Mouse (Mus musculus) right cerebral cortex, postnatal 4 days (tissue): ENCODE results near the gene Tcf3.

ENCODE experiments used
- DNase-seq: peaks from one replicate; pipeline ENCODE4 v3.0.0-alpha.2; 2022

The Tcf3 gene

DNA sequence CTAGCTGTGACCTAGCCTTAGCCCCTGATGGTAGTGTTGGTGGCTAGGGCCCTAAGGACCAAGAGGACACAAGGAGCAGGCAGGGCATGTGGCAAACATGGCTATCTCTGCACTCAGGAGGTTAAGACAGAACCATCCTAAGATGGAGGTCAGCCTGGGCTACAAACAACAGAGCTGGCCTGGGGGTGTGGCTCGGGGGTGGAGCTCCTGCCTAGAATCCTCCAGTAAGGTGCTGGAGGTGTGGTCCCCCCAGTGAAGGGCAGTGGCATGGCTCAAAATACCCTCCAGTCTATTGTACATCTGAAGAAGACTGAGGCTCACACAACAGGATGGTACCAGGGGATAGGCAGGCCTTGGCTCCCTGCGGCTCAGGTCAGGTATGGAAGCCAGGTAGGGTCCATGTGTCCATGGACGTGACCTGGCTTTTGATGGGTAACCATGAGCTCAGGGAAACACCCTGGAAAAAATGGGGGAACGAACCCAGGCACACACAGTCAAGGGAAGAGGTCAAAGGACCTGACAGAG, 49.3 kb downstream of the Tcf3 start:
- no peak for DNase-seq

DNA sequence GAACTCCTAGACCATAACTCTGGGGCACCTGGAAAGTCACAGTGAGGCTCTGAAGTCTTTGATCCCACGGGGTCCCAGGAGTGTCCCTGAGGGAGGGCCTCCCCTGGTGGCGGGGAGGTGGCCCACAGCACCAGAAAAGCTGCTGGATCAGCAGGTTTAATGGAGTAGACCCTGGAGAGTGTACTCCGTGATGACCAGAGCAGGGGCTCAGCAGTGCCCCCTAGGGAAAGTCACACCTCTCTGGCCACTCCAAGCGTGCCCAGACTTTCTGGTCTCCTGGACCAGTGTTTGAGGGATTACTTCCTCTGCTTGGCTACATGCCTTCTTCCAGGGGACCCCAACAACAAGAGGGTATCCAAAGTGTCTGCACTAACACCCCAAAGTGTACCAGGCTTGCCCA, 50.0 kb downstream of the Tcf3 start:
- DNase-seq, result no peak

DNA sequence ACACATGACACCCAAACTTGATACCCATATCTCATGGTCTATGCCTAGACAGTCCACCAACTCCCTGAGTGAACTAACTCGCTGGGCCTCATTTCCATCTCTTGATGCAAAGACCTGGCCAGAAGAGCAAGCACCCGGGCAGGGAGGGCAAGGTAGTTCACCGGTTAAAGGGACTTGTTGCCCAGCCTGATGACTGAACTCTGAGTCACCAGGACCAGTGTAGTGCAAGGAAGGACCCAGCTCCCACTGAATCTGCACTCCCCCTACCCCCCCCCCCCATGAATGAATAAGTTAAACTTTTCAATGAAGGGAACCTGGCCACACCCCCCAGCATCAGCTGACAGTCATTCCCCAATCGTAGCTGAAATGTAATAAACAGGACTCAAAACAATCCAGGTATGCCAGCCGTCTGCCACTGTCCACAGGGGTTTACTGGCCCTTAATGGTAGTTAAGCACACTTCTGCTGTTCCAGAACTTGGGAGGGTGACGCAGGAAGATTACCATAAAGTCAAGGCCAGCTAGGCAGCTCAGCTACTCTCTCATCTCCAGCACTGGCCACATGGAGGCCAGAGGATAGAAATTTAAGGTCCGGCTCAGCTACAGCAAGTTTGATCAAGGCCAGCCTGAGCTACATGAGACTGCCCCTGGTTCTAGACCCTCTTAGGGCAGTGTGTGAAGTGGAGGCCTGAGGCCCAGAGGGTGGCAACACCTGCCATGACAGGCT, 50.6 kb downstream of the Tcf3 start:
- no peak for DNase-seq

DNA sequence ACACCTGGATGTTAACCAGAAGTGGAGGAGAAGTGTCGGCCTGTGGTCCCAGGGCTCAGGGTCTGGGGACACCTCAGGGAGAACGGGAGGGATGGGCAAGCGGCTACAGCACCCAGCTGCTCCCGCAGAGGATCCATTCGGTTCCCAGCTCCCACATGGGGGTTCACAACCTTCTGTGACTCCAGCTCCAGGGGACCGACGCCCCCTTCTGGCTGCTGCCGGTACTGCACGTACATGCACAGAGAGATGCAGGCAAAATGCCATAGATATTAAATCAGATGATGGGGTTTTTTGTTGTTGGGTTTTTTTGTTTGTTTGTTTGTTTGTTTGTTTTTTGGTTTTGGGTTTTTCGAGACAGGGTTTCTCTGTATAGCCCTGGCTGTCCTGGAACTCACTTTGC, 55.7 kb downstream of the Tcf3 start:
- DNase-seq, result peak; percentile 62

DNA sequence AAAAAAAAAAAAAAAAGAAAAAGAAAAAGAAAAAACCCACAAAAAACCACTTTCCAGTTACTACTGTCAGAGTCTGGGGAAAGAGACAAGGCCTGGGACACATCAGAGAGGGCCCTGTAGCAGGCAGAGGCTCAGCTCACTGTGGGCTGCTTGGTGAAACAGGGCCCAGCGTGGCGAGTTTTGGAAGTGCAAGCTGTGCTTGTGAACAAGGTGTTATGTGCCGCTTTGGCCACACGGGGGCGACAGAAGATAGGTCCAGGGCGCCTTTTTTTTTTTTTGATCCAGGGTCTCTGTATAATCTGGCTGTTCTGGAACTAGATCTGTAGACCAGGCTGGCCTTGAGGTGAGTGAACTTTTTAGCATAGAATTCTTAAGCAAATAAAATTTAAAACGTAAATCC, 57.3 kb downstream of the Tcf3 start:
- peak; percentile 98 for DNase-seq

DNA sequence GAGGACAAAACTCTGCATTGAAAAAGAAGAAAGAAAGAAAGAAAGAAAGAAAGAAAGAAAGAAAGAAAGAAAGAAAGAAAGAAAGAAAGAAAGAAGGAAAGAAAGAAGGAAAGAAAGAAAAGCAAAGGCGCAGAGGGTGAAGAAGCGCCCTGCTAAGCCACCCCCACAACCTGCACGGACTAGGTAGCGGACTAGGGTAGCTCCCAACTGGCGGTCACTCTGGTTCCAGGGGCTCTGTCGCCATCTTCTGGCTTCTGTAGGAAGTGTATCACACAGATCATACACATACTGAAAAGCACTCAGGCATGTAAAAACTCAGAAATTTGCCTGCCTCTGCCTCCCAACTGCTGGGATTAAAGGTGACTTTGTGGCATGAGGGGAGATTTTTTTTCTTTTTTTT, 59.4 kb downstream of the Tcf3 start:
- peak; percentile 70 for DNase-seq

DNA sequence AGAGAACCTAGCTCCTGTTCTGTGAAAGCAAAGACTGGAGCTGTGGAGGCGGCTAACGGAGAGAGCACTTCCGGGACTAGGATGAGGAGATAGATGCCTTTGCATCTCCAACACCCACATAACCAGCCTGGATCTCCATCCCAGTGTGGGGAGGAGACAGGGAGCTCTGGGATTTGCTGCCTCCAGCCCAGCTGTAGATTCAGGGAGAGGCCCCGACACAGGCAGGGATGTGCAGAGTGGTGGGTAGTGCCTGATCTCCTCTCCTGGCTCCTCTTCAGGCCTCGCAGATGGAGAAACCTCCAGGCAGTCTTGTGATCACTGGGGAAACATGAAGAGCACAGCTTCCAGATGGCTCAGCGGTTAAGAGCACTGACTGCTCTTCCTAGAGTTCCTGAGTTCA, 60.7 kb downstream of the Tcf3 start:
- no peak for DNase-seq

DNA sequence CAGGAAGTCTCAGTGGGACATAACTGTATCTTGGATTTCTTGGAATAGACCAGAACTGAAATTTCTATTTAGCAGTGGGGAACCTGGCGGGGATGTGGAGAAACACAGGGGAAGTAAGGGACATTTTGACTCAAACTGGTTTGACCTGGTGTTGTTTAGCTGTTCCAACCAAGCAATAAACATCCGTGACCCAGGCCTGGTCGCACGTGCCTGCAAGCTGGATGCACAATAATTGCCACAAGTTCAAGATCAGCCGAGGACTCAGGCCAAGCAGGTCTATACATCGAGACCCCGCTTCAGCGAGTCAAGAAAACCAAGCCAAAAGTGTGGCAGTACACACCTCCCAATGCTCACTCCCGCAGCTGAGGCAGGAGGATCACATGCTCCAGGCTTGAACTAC, 61.5 kb downstream of the Tcf3 start:
- DNase-seq, result no peak

DNA sequence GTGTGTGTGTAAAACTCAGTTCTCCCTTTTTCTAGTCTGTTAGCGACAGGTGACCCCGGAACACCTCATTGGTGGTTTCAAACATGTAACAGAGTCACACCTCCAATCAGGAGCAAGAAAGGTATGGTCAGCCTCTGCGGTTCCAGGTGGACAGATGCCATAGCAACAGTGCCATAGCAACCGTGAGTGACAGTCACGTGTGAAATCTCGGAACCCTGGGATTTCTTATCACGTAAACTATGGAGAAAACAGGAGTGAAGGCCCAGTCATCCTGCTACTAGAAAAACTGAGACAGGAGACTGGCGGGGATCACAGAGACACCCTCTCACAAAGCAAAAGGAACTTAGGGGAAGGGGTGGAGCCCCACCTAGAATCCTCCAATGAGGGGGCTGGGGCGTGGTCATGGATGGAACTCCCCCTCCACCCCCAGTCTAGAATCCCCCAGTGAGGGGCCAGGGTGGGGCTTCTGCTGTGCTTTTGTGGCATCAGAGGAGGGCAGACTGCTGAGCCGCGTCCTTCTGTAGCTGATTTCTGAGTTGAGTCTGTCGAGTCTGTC, 62.0 kb downstream of the Tcf3 start:
- no peak for DNase-seq

DNA sequence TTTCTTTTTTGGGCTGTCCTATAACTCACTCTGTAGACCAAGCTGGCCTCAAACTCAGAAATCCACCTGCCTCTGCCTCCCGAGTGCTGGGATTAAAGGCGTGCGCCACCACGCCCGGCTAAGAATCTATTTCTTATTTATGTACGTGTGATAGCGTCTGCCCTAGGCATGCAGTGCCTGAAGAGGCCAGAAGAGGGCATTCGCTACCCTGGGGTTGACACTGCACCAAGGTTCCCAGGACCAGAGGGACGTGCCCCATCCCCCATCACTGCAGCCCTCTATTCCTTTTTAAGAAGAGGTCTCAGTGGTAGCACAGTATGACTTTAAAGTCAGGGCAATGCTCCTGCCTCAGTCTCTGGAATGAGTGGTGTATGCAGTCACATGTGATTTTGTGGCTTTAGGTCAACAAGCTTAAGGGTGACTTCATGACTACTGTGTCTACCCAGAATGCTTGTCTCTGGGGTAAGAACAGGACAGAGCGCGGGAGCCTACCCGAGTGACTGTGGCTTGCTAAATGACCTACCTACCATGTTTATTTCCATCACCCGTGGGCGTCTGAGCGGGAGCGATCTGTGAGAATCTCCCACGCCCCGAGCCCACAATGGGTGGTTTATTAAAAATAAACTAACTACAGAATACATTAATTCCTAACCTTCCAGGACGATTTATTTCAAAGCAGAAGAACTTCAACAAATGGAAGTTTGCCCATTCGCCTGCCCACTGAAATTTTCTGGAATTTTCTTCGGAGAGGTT, 63.3 kb downstream of the Tcf3 start:
- no peak for DNase-seq

DNA sequence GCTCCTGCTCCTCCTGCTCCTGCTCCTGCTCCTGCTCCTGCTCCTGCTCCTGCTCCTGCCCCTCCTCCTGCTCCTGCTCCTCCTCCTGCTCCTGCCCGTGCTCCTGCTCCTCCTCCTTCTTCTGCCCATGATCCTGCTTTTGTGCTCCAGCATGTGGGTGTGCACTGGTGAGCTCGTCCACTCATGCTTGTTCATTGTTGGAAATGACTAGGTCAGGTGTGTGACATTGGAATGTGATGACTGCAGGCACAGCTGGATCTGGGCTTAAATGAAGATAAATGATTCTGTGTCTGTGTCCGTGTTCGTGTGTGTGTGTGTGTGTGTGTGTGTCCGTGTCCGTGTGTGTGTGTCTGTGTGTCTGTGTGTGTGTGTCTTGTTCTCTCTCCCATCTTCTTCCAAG, 65.1 kb downstream of the Tcf3 start:
- no peak for DNase-seq

DNA sequence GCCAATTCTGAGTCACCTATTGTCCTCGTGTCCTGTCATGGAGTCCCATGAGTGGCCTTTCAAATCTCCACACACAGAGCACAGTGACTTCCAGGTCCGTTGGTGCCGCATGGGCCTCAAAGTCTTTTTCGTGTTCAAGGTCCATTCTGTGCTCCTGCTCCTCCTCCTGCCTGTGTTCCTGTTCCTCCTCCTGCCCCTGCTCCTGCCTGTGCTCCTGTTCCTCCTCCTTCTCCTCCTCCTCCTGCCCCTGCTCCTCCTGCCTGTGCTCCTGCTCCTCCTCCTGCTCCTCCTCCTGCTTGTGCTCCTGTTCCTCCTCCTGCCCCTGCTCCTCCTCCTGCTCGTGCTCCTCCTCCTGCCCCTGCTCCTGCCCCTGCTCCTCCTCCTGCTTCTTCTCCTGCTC, 65.5 kb downstream of the Tcf3 start:
- no peak for DNase-seq

DNA sequence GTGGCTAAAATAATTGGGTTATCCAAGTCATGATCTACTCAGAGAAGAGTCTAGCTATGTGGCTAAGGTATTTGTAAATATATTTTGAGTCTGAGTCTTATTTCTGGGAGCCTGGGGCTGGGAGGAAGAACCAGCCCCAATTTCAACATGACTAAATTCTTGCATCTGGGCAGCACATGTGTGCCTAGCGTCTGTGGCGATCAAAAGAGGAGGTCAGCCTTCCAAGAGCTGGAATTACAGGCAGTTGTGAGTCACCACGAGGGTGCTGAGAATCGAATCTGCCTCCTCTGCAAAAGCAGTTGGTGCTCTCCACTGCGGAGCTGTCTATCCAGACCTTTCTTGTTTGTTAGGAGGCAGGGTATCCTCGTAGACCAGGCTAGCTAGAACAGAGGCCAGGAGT, 67.7 kb downstream of the Tcf3 start:
- no peak for DNase-seq

DNA sequence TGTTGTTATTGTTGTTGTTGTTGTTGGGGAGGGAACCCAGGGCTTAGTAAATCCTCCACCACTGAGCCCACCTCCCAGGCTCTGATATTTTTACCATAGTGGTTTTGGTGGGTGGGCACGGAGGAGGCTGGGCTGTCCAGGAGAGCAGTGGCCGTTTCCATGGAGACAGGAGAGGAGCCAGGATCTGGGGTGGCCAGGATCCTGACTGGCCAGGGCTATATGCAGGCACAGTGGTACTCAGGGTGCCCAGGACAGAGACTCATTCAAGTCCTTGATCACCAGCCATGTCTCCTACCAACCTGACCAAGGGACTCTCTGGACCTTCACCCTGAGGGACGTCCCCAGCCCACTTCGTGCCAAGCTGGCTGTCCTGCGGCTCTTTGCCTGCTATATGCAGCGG, 69.7 kb downstream of the Tcf3 start:
- no peak for DNase-seq
